ENCODE assay signal across 19 mouse cellular contexts in genomic region chr6:55865206-55865605, GRCm38 (mm10). TPM values are rescaled to one million over a fixed set of nuclear protein-coding genes. Genes with fewer than 3 reads are reported as not detected.
"Had no signal": no experiment of that assay in that cellular context is flagged by ENCODE, and none has a peak within 500 bp of the region (broad histone marks: within the 10 kb centered on the region; RNA-seq: fewer than 3 reads in every experiment).

No protein-coding gene starts in this region.

- H3K9ac ChIP-seq: limb, embryonic 15.5 days; liver, embryonic 12.5 days; lung, embryonic 14.5 days; neural tube, embryonic 13.5 days had no signal

- H3K4me3 ChIP-seq: limb, embryonic 15.5 days; liver, embryonic 12.5 days; neural tube, embryonic 13.5 days had no signal

- ATAC-seq: inflammation-experienced regulatory T-cells, adult 6 months; intestine, postnatal 0 days; liver, embryonic 12.5 days; midbrain, embryonic 16.5 days had no signal

- DNase-seq: kidney, adult 8-10 months; kidney, postnatal 25 days; lung, embryonic 14.5 days; lung, postnatal 10 days; lung, postnatal 4 days; retina, postnatal 1 day; right cerebral cortex, postnatal 14 days; thymus, postnatal 36 days had no signal

- H3K27me3 ChIP-seq: limb, embryonic 15.5 days; liver, embryonic 12.5 days; neural tube, embryonic 13.5 days had no signal

- H3K36me3 ChIP-seq: limb, embryonic 15.5 days; liver, embryonic 12.5 days; neural tube, embryonic 13.5 days had no signal

- H3K4me2 ChIP-seq: limb, embryonic 15.5 days; liver, embryonic 12.5 days; lung, embryonic 14.5 days; midbrain, embryonic 11.5 days; neural tube, embryonic 13.5 days had no signal

- H3K9me3 ChIP-seq: limb, embryonic 15.5 days; liver, embryonic 12.5 days; neural tube, embryonic 13.5 days had no signal

- H3K27ac ChIP-seq: limb, embryonic 15.5 days; liver, embryonic 12.5 days; neural tube, embryonic 13.5 days had no signal

- H3K4me1 ChIP-seq: limb, embryonic 15.5 days; liver, embryonic 12.5 days; neural tube, embryonic 13.5 days had no signal

RNA-seq across cellular contexts. Expression of gene Itprid1, which starts 28.5 kb away (rescaled TPM):
- total RNA-seq: megakaryocyte, adult 5-6 weeks had no signal
- polyA plus RNA-seq: inflammation-experienced regulatory T-cells, adult 6 months; intestine, postnatal 0 days; limb, embryonic 11.5 days; liver, embryonic 12.5 days; liver, embryonic 16.5 days; lung, embryonic 14.5 days; neural tube, embryonic 13.5 days; thymus, postnatal 0 days had no signal
